Mouse (Mus musculus): Measurements from ENCODE around the gene Cox7a2l. TPM values are rescaled to one million over a fixed set of nuclear protein-coding genes. Genes with fewer than 3 reads are reported as not detected.

The Cox7a2l gene
- total RNA-seq (2012; rRNA removed) (203 and 206 TPM in 2 replicates), polyA plus RNA-seq (2012; ENCODE audit: insufficient read depth in 1 of 2, insufficient read length in 2 of 2, low read depth in 1 of 2, low replicate concordance in 2 of 2, missing spikeins in 1 of 2) (100 to 1,000 TPM in 1 of 2 experiments, not detected in 1; 206 TPM)

DNA sequence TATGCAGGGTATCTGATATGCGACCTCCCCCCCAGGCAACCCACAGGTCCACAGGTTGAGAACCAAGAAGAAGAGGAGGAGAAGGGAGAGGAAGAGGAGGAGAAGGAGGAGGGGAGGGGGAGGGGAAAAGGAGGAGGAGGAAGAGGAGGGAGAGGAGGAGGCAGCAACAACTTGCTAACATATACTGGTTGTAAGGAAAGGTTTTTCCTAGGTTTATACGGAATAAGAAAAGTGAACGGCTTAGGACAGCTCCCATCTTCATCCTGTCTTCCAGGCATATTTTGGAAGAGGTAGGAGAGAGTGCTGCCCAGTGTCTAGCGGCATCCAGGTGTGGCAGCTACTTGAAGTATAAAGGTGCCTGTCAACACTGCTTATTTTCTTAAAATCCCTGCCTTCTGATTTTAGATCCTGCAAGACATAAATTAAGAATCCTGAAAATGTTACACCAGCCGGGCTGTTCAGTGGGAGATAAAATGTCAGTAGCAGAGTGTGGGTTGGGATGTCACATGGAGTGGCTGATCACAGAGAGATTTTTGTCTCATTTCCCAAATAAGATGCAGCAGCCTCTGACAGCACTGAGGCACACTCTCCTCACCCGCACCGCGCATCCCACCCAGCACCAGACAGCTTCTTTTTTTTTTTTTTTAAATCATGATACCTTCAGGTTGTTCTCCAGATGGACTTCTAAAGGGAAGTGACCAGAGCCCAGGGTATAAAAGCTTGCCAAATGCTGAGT lies at the start of gene Cox7a2l:
Gene Cox7a2l (minus strand): TSS at position 51 of the 736 bp plus-strand sequence.
- H3K79me2 ChIP-seq (ENCODE audit: control insufficient read depth, insufficient read depth, low read length, poor library complexity) = peaks cover 16% of the 10 kb centered on the region
- H3K36me3 ChIP-seq (ENCODE audit: control insufficient read depth in 1 of 2, insufficient read depth in 2 of 2, low read length in 2 of 2) = peaks cover 0 to 9% of the 10 kb centered on the region in 2 experiments; a peak in 2 of 4 replicates
- no peak for DNase-seq (ENCODE audit: low read depth, low spot score)
- H3K9ac ChIP-seq (ENCODE audit: control insufficient read depth, low read depth, low read length, poor library complexity, severe bottlenecking) = no peak within 1 kb of the TSS
- TF ChIP-seq POLR2AphosphoS5 (IDR thresholded peaks at IDR 0.05; ENCODE audit: borderline replicate concordance, low read depth, low read length) = no peak
- no peak for TF ChIP-seq ZMIZ1 (IDR thresholded peaks at IDR 0.05; ENCODE audit: low read depth, low read length)
- TF ChIP-seq RCOR1 (IDR thresholded peaks at IDR 0.05; ENCODE audit: low read depth, low read length) = no peak
- no peak for TF ChIP-seq MAZ (IDR thresholded peaks at IDR 0.05; ENCODE audit: low read depth, low read length)
- no peak for TF ChIP-seq MEF2A (IDR thresholded peaks at IDR 0.05; ENCODE audit: extremely low read depth, insufficient replicate concordance, low read depth, low read length, poor library complexity, severe bottlenecking)
- TF ChIP-seq EP300 (IDR thresholded peaks at IDR 0.05; ENCODE audit: low read depth in 1 of 2, low read length in 2 of 2) = no peak
- no peak for TF ChIP-seq GABPA (IDR thresholded peaks at IDR 0.05; ENCODE audit: low read depth, low read length)
- TF ChIP-seq JUND (IDR thresholded peaks at IDR 0.05; ENCODE audit: low read depth, low read length) = no peak
- no peak for TF ChIP-seq ETS1 (IDR thresholded peaks at IDR 0.05; ENCODE audit: low read depth, low read length)
- TF ChIP-seq BHLHE40 (IDR thresholded peaks at IDR 0.05; ENCODE audit: borderline replicate concordance, low read depth, low read length) = no peak
- TF ChIP-seq HCFC1 (IDR thresholded peaks at IDR 0.05; ENCODE audit: low read depth, low read length) = no peak
- no peak for TF ChIP-seq TBP (IDR thresholded peaks at IDR 0.05; ENCODE audit: low read depth, low read length)
- H3K27me3 ChIP-seq (ENCODE audit: control insufficient read depth in 1 of 2, insufficient read depth in 2 of 2, low read length in 2 of 2) = no peaks in the 10 kb centered on the region
- no peaks in the 10 kb centered on the region for H3K9me3 ChIP-seq (replicated peaks; ENCODE audit: insufficient read depth, low read length)
- no peak within 1 kb of the TSS for H3K4me3 ChIP-seq (ENCODE audit: control insufficient read depth in 1 of 2, insufficient read depth in 1 of 2, low read depth in 2 of 2, low read length in 2 of 2)
- no peak within 1 kb of the TSS for H3K27ac ChIP-seq (ENCODE audit: control insufficient read depth, low read depth, low read length)
- H3K4me1 ChIP-seq (ENCODE audit: control insufficient read depth in 1 of 2, insufficient read depth in 2 of 2, low read length in 2 of 2) = peaks cover 0 to 19% of the 10 kb centered on the region in 2 experiments; a peak in 2 of 4 replicates

DNA sequence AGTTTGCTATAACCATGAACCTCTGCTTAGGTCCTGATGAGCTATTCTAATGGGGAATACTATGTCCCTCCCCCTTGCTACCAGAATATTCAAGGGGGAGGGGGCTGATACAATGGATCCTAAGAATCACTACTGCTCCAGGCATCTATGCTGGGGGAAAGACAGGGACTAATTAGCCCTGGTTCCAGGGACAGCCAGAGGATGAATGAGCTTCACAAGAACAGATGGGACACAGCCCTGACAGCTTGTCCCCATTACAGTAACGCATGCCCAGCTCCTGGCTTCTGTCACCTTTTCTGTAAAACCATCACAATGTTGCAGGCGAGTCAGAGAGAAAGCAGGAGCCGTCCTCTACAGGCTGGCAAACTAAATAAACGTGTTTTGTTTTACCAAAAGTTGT lies 48.4 kb upstream of the Cox7a2l start:
- no peak for TF ChIP-seq ZNF384 (IDR thresholded peaks at IDR 0.05; ENCODE audit: low read depth, low read length)
- no peak for TF ChIP-seq ELF1 (IDR thresholded peaks at IDR 0.05; ENCODE audit: low read depth, low read length)
- no peak for TF ChIP-seq USF1 (IDR thresholded peaks at IDR 0.05; ENCODE audit: low read depth, low read length)
- TF ChIP-seq TAL1 (IDR thresholded peaks at IDR 0.05; ENCODE audit: low read length) = no peak
- TF ChIP-seq HCFC1 (IDR thresholded peaks at IDR 0.05; ENCODE audit: low read depth, low read length) = no peak
- DNase-seq (ENCODE audit: low read depth, low spot score) = no peak
- H3K4me3 ChIP-seq (ENCODE audit: control insufficient read depth in 1 of 2, insufficient read depth in 1 of 2, low read depth in 2 of 2, low read length in 2 of 2) = no peak overlapping the region
- no peaks in the 10 kb centered on the region for H3K27me3 ChIP-seq (ENCODE audit: control insufficient read depth in 1 of 2, insufficient read depth in 2 of 2, low read length in 2 of 2)
- H3K9me3 ChIP-seq (replicated peaks; ENCODE audit: insufficient read depth, low read length) = no peaks in the 10 kb centered on the region
- no peaks in the 10 kb centered on the region for H3K79me2 ChIP-seq (ENCODE audit: control insufficient read depth, insufficient read depth, low read length, poor library complexity)
- peaks cover 0 to 16% of the 10 kb centered on the region in 2 experiments; a peak in 2 of 4 replicates for H3K36me3 ChIP-seq (ENCODE audit: control insufficient read depth in 1 of 2, insufficient read depth in 2 of 2, low read length in 2 of 2)
- H3K9ac ChIP-seq (ENCODE audit: control insufficient read depth, low read depth, low read length, poor library complexity, severe bottlenecking) = no peak overlapping the region
- no peak overlapping the region for H3K27ac ChIP-seq (ENCODE audit: control insufficient read depth, low read depth, low read length)
- peaks cover 5 to 18% of the 10 kb centered on the region in 2 experiments for H3K4me1 ChIP-seq (ENCODE audit: control insufficient read depth in 1 of 2, insufficient read depth in 2 of 2, low read length in 2 of 2)
